Mouse (Mus musculus) forebrain, embryonic 11.5 days (tissue): ENCODE data around the gene Acta2. TPM values are rescaled to one million over a fixed set of nuclear protein-coding genes. Genes with fewer than 3 reads are reported as not detected.
"Not testable (repeated sequence)": the region's sequence is repeated elsewhere in the genome, so short reads cannot be mapped to it uniquely, and the experiment has no call there.

Source experiments
- ATAC-seq: fragments of 200-750 bp; cut with Nextera tagmentation; replicated peaks from 2 replicates; pipeline ENCODE4 v1.8.0; 2017; ENCODE audit warnings: moderate TSS enrichment; ENCODE audit not compliant: low FRiP score
- DNase-seq: peaks from one replicate; pipeline ENCODE4 v3.0.0-alpha.2; 2017; ENCODE audit warnings: low spot score
- H3K27ac ChIP-seq: fragments of 300-500 bp; sonication (generic); 2 replicates; pipeline ENCODE4 v1.5.1; 2014; ENCODE audit warnings: low read depth, low read length
- H3K27me3 ChIP-seq: fragments of 300-500 bp; sonication (generic); 2 replicates; pipeline ENCODE4 v1.6.1; 2014; ENCODE audit warnings: mild to moderate bottlenecking, low read length, mixed read lengths; ENCODE audit not compliant: control insufficient read depth, insufficient read depth
- H3K36me3 ChIP-seq: fragments of 300-500 bp; sonication (generic); 2 replicates; pipeline ENCODE4 v1.6.1; 2014; ENCODE audit warnings: mild to moderate bottlenecking, low read length, moderate library complexity, mixed read lengths; ENCODE audit not compliant: control insufficient read depth, insufficient read depth
- H3K4me1 ChIP-seq: fragments of 300-500 bp; sonication (generic); replicated peaks from 2 replicates; pipeline ENCODE4 v1.6.1; 2014; ENCODE audit warnings: low read length, mixed read lengths; ENCODE audit not compliant: control insufficient read depth, insufficient read depth
- H3K4me2 ChIP-seq: fragments of 300-500 bp; sonication (generic); 2 replicates; pipeline ENCODE4 v1.6.1; 2014; ENCODE audit warnings: low read depth, mild to moderate bottlenecking, low read length, moderate library complexity, mixed read lengths; ENCODE audit not compliant: severe bottlenecking
- H3K4me3 ChIP-seq: fragments of 300-500 bp; sonication (generic); 2 replicates; pipeline ENCODE4 v1.5.1; 2014; ENCODE audit warnings: low read depth, low read length
- H3K9ac ChIP-seq: fragments of 300-500 bp; sonication (generic); 2 replicates; pipeline ENCODE4 v1.6.1; 2014; ENCODE audit warnings: low read length
- H3K9me3 ChIP-seq: fragments of 300-500 bp; sonication (generic); 2 replicates; pipeline ENCODE4 v1.6.1; 2016; ENCODE audit warnings: low read length, mixed read lengths; ENCODE audit not compliant: control insufficient read depth
- WGBS: fragments of 180-500 bp; shearing (Covaris S2); extraction: QIAGEN DNeasy Blood & Tissue Kit; methylation state at CpG from one replicate; pipeline ENCODE4 v1.1.7; 2014; 5-methylcytosine and 5-hydroxymethylcytosine counted together
- polyA plus RNA-seq: library from polyadenylated mRNA; unstranded; fragments of >200 nt; fragmentation: Nextera tagmentation; extraction: Ambion mirVana; gene quantifications from 2 replicates; pipeline ENCODE4 v1.2.1, GENCODE M21; 2014

Acta2 gene
- polyA plus RNA-seq, 1 experiment from 2014 or later: 21.1 TPM

DNA sequence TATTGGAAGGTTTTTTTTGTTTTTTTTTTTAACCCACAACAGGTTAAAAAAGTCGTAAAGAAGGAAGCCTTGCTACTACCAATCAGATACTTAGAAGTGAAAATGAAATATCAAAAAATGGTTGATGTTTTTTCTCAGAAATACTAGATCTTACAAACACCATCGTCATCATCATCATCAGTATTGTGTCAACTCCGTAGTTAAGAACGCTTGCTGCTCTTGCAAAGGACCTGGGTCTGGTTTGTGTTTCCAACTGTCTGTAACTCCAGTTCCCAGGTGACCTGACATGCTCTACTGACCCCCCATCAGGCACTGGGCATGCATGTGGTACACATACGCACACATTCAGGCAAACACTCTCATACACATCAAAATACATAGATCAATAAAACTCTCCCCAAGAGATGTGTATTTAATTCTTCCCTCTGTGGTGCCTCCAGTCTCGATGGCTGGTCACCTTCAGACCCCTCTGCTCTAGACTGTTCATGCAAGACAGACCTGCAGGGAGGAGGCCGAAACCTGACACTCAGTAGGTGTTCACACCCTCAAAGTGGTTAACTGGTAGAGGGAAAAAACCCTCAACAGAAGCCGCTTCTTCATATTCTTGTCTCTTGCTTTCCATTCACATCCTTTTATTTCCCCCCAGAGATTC, 45.3 kb downstream of the Acta2 start:
- no peaks in the 10 kb centered on the region for H3K9me3 ChIP-seq
- H3K9ac ChIP-seq: no peak overlapping the region
- DNase-seq (no peak), ATAC-seq (no peak)
- 82% methylated on average over 8 of the region's 8 CpGs for WGBS
- no peaks in the 10 kb centered on the region for H3K4me1 ChIP-seq
- H3K4me3 ChIP-seq: no peak overlapping the region
- no peak overlapping the region for H3K27ac ChIP-seq
- H3K36me3 ChIP-seq: no peaks in the 10 kb centered on the region
- H3K27me3 ChIP-seq: no peaks in the 10 kb centered on the region
- H3K4me2 ChIP-seq: no peak overlapping the region

DNA sequence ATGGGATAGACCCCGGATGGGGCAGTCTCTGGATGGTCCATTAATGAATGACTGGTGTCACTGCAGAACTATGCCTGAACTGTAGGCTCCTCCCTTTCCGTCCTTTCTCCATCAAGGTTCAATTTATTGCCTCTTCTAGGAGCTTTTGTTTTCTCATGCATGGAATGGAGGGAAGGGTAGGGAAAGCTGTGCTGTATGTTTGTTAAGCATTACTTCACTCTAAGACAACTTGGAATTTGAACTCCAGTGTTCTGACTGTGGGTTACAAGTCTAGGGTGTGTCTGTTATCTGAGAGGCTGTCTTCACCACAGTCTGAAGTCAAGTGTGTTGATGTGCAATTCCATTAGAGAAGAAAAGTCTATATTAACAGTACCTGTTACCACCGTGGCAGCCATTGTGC, 46.4 kb downstream of the Acta2 start:
- H3K4me1 ChIP-seq: no peaks in the 10 kb centered on the region
- no peak overlapping the region for H3K4me3 ChIP-seq
- no peak overlapping the region for H3K9ac ChIP-seq
- H3K4me2 ChIP-seq: no peak overlapping the region
- H3K27me3 ChIP-seq: no peaks in the 10 kb centered on the region
- ATAC-seq (no peak), DNase-seq (no peak)
- H3K27ac ChIP-seq: no peak overlapping the region
- 82% methylated on average over 3 of the region's 3 CpGs for WGBS
- no peaks in the 10 kb centered on the region for H3K36me3 ChIP-seq
- H3K9me3 ChIP-seq: no peaks in the 10 kb centered on the region

DNA sequence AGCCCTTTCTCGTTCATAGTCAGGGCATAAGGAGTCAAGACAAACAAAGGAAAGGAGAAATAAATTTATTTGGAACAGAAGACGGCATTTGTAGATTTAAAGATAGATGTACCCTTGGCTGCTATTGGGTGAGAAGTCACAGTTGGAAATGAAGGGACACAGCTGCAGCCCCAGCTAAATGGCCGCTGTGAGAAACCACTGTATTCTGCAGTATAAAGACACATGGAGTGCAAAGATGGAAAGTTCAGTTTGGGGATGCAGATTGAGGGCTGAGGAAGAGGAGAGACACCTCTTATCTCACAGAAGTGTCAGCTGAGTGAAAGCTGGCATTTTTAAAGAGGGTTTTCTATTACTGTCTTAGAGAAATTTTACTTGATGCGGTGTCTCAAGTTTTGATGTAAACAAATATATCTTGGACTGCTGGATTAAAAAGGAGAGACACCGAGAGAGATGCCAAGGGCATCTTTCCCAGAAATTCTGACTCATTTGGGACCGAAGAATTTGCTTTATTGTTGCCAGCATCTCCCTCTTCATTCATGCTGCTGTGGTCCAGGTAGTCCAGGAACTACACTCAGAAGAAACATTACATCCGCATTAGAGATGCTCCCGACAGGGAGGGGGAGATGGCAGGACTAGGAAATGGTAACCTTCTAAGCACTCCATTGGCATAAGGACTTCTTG, 48.5 kb downstream of the Acta2 start:
- no peak overlapping the region for H3K9ac ChIP-seq
- DNase-seq (no peak), ATAC-seq (no peak)
- no peaks in the 10 kb centered on the region for H3K36me3 ChIP-seq
- H3K4me1 ChIP-seq: no peaks in the 10 kb centered on the region
- H3K9me3 ChIP-seq: no peaks in the 10 kb centered on the region
- H3K27ac ChIP-seq: no peak overlapping the region
- H3K4me2 ChIP-seq: no peak overlapping the region
- no peaks in the 10 kb centered on the region for H3K27me3 ChIP-seq
- WGBS: 93% methylated on average over 8 of the region's 8 CpGs
- no peak overlapping the region for H3K4me3 ChIP-seq

DNA sequence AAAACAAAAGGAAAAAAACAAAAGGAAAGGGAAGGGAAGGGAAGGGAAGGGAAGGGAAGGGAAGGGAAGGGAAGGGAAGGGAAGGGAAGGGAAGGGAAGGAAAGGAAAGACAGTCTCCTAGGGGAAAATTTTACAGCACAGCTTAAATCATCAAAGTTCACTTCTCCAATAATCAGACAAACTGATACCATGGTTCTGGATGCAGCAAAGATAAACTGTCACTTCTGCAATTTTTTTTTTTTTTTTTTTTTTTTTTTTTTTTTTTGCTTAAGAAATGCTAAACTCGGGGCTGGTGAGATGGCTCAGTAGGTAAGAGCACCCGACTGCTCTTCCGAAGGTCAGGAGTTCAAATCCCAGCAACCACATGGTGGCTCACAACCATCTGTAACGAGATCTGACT, 49.3 kb downstream of the Acta2 start:
- WGBS: 93% methylated on average over 4 of the region's 4 CpGs
- not testable (repeated sequence) for ATAC-seq, H3K9me3 ChIP-seq

DNA sequence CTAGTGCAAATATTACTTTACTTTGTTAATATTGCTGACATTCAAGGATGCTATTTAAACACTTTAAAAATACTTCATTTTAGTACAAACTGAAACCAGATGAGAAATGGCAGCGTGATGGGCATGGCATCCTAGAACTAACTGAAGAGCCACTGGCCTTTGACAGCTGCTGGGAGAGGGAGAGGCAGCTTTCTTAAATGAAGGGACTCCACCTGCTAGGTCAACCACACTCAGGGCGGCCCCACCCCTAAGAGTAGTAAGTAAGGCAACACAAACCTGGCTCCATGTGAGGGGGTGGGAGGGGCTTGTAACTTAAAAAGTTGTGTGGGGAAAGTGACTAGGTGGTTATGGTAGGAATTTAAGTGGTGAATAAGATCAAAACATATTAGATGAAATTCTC, 52.7 kb downstream of the Acta2 start:
- Histone ChIP-seq H3K9me3 (no peaks in the 10 kb centered on the region), H3K4me2 (no peak overlapping the region), H3K4me3 (no peak overlapping the region), H3K36me3 (no peaks in the 10 kb centered on the region), H3K27ac (no peak overlapping the region), H3K4me1 (no peaks in the 10 kb centered on the region), H3K9ac (no peak overlapping the region), H3K27me3 (no peaks in the 10 kb centered on the region)
- DNase-seq (no peak), ATAC-seq (no peak)
- WGBS: 86% methylated on average over 2 of the region's 2 CpGs

More for the DNA sequence above, 49.3 kb downstream of the Acta2 start:
- DNase-seq, H3K36me3 ChIP-seq, H3K4me3 ChIP-seq, H3K4me1 ChIP-seq, H3K9ac ChIP-seq, H3K27ac ChIP-seq, H3K4me2 ChIP-seq, H3K27me3 ChIP-seq: not testable (repeated sequence)

DNA sequence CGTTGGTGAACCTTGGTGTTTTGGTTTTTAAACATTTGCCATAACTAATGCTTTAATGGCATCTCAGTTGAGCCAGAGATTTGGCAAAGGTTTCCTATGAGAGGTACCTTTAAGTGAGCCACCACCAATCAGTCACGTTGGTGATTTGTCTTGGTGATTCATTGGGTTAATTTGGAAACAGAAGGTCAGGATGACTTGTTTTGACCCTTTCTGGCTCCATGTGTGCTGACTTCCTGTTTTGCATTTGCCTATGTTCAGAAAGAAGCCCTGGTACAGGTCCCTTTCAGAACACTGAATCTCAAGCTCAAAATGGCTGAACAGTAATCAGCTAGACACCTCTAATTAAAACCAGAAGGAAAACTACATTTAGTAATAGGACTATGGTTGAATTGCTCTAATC, 55.9 kb downstream of the Acta2 start:
- Histone ChIP-seq H3K9me3 (no peaks in the 10 kb centered on the region), H3K9ac (no peak overlapping the region), H3K4me3 (no peak overlapping the region), H3K36me3 (no peaks in the 10 kb centered on the region), H3K4me1 (no peaks in the 10 kb centered on the region), H3K27me3 (no peaks in the 10 kb centered on the region), H3K4me2 (no peak overlapping the region), H3K27ac (no peak overlapping the region)
- WGBS: 78% methylated on average over 2 of the region's 2 CpGs
- DNase-seq: no peak
- no peak for ATAC-seq

- WGBS: 83% methylated on average over 4 of the region's 4 CpGs
- no peak for DNase-seq
- no peak overlapping the region for H3K4me2 ChIP-seq
Measured at GRCm38 (mm10) chr19:34198901-34199300, 56.5 kb downstream of the Acta2 start.

GRCm38 (mm10) chr19:34198066-34198465, 57.3 kb downstream of the Acta2 start:
- Histone ChIP-seq H3K27me3 (no peaks in the 10 kb centered on the region; the same call in 1 of the 2 replicates), H3K27ac (no peak overlapping the region), H3K9ac (no peak overlapping the region), H3K4me2 (no peak overlapping the region), H3K9me3 (no peaks in the 10 kb centered on the region), H3K4me1 (no peaks in the 10 kb centered on the region), H3K36me3 (no peaks in the 10 kb centered on the region), H3K4me3 (no peak overlapping the region)
- WGBS: 91% methylated on average over 1 of the region's 1 CpGs
- ATAC-seq: no peak
- no peak for DNase-seq

More at GRCm38 (mm10) chr19:34198901-34199300, 56.5 kb downstream of the Acta2 start:
- Histone ChIP-seq H3K27ac (no peak overlapping the region), H3K9ac (no peak overlapping the region), H3K9me3 (no peaks in the 10 kb centered on the region), H3K36me3 (no peaks in the 10 kb centered on the region), H3K4me3 (no peak overlapping the region), H3K27me3 (no peaks in the 10 kb centered on the region), H3K4me1 (no peaks in the 10 kb centered on the region)
- ATAC-seq: no peak

- DNase-seq: no peak
- H3K9ac ChIP-seq: no peak overlapping the region
- peaks cover 2% of the 10 kb centered on the region; the same call in 1 of the 2 replicates for H3K27me3 ChIP-seq
- no peak for ATAC-seq
- no peak overlapping the region for H3K4me3 ChIP-seq
- no peak overlapping the region for H3K4me2 ChIP-seq
- no peak overlapping the region for H3K27ac ChIP-seq
- no peaks in the 10 kb centered on the region for H3K9me3 ChIP-seq
- no peaks in the 10 kb centered on the region for H3K4me1 ChIP-seq
- 69% methylated on average over 2 of the region's 2 CpGs for WGBS
- H3K36me3 ChIP-seq: no peaks in the 10 kb centered on the region
Measured at GRCm38 (mm10) chr19:34195031-34195430, 60.4 kb downstream of the Acta2 start.
